Mouse (Mus musculus) bone marrow, adult 2 months (tissue): ENCODE data around the gene Cadm2. TPM values are rescaled to one million over a fixed set of nuclear protein-coding genes. Genes with fewer than 3 reads are reported as not detected.

Source experiments
- H3K27ac ChIP-seq: fragments of 200-500 bp; 2 replicates; pipeline ENCODE4 v1.5.1; 2012; ENCODE audit warnings: low read depth, mild to moderate bottlenecking, control low read depth, inconsistent platforms, low read length; ENCODE audit not compliant: control insufficient read depth, poor library complexity, insufficient read depth
- H3K4me1 ChIP-seq: fragments of 200-500 bp; 2 replicates; pipeline ENCODE4 v1.6.1; 2011; ENCODE audit warnings: low read length; ENCODE audit not compliant: control insufficient read depth, insufficient read depth
- H3K4me3 ChIP-seq: fragments of 200-500 bp; replicated peaks from 2 replicates; pipeline ENCODE3; 2011; ENCODE audit warnings: mild to moderate bottlenecking, low read depth, low read length, control low read depth; ENCODE audit not compliant: control insufficient read depth
- CTCF ChIP-seq: fragments of 200-500 bp; IDR thresholded peaks from 2 replicates; pipeline ENCODE4 v1.5.1; 2011; ENCODE audit warnings: low read length, control low read depth; ENCODE audit not compliant: control insufficient read depth, insufficient read depth
- POLR2A ChIP-seq: fragments of 200-500 bp; IDR thresholded peaks from 2 replicates; pipeline ENCODE4 v1.6.1; 2011; ENCODE audit warnings: low read depth, mild to moderate bottlenecking, control low read depth, low read length, borderline replicate concordance; ENCODE audit not compliant: control insufficient read depth
- WGBS: fragments of 180-500 bp; shearing (Covaris S2); methylation state at CpG from one replicate; pipeline ENCODE4 v1.1.7; 2018; 5-methylcytosine and 5-hydroxymethylcytosine counted together
- polyA plus RNA-seq: library from polyadenylated mRNA; stranded (reverse); fragments of >200 nt; gene quantifications from 2 replicates; pipeline ENCODE4 v1.2.4, GENCODE M21; 2011; ENCODE audit warnings: low replicate concordance; ENCODE audit not compliant: missing spikeins, insufficient read depth, insufficient read length

Gene Cadm2
- not detected in 2 replicates for polyA plus RNA-seq

DNA sequence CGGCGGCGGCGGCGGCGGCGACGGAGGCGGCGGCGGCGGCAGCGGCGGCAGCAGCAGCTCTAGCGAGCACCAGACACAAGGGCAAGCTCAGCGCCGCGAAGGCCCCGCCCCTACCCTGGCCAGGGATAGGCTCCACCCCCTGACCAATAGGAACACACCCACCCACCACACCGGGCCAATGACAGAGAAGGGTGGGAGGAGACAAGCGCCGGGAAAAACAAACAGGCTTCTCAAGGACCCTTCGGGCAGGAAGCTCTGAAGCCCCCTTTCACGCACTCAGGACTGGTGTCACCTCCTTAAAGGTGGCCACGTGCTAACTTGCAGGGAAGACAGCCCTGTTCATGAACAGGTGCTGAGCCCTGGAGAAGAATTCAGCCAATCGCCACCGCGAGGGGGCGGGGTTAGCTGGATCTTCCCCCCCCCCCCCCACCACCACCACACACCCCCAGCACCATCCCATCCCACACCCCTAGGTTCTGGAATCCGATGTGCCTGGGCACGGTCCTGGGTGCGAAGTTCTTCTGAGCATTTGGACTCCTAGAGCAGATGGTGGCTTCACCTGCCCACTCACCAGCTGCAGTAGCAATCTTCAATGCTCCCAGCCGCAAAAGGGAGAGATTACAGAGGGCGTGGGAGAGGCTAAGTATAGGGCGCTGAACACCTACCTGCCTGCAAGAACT, at the start of gene Cadm2:
Cadm2 (minus strand) TSS at position 83 of the 680 bp plus-strand sequence.
- 2% methylated on average over 35 of the region's 35 CpGs for WGBS
- TF ChIP-seq POLR2A = no peak
- no peak for TF ChIP-seq CTCF
- no peaks in the 10 kb centered on the region for H3K4me1 ChIP-seq
- no peak within 1 kb of the TSS for H3K4me3 ChIP-seq
- H3K27ac ChIP-seq = no peak within 1 kb of the TSS

DNA sequence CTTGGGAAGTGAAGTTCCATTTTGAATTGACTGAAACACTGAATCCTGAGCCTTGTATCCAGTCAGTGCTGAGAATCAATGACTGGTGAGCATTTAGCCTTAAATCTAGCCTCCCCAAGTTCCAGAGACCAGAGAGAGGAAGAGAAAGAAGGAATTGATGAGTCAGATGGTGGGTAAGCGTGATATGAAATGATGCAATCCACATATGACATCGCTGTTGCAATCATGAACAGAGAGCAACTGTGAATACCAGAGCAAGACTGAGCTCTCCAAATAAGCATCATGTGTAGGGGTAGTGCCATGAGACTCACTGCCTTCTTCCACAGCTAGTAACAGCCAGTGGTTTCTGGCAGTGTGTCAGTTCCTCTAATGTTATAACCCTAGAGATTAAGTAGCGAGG, 26.2 kb upstream of the Cadm2 start:
- TF ChIP-seq POLR2A (no peak), CTCF (no peak)
- no peak overlapping the region for H3K4me3 ChIP-seq
- no peak overlapping the region for H3K27ac ChIP-seq
- WGBS = 68% methylated on average over 3 of the region's 3 CpGs
- H3K4me1 ChIP-seq = no peaks in the 10 kb centered on the region

DNA sequence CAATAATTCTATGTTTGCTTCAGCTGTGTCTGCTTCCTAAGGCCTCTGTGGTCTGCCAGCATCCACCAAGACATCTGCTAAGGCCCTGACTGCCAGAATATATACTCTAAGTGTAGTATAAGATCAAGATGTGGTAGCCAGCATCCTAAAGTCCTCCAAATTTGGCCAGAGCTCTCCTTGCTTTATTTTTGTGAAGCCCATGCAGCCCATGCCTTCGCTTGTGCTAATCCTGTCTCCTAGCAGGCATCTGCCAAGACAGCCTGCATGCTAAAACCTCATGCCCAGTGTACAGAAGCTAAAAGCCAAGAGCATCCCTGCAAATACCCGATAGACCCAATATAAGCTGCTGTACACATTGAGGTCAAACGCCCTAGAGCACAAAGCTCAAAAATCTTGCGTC, 22.9 kb upstream of the Cadm2 start:
- H3K4me3 ChIP-seq = no peak overlapping the region
- H3K4me1 ChIP-seq = no peaks in the 10 kb centered on the region
- 80% methylated on average over 4 of the region's 4 CpGs for WGBS
- no peak overlapping the region for H3K27ac ChIP-seq
- TF ChIP-seq POLR2A (no peak), CTCF (no peak)

DNA sequence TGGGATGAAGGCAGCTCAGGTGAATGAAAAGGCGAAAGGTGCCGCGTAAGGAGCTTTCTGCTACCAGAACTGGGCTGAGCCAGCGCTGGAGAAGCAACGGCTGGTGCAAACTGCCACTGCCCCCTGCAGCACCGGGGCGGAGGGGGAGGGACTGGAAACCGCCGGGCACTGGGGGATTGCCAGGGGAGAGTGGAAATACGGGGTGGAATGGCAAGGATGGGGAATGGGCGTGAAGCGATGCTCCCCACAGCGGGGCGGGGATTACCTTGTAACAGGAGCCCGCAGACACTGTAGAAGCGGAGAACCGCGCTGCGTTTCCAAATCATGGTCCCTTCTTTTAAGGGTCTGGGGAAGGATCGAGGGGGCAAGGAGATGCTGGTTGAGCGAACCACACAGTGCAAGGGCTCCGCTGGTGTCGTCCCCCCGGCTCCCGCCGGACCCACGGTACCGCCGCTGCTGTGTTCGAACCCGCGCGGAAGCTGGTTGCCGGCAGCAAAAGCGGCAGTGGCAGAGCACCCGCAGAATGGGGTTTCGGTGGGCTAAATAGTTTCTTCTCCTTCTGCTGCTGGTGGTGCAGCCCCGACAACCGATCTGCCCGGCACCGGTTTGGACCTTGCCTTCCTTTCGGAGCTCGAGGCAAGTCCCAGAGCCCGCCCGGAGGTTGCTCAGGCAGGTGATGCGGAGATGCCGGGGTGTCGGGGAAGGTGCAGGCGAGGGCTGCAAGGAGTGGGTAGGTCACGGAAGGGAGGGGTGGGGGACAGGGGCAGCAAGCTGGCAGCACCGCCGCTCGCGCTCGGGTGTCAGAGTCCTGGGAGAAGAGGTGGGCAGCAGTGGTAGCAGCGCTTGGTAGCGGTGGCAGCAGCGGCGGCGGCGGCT, 564 bp downstream of the Cadm2 start:
- Histone ChIP-seq H3K4me1 (no peaks in the 10 kb centered on the region), H3K27ac (no peak overlapping the region), H3K4me3 (no peak overlapping the region)
- no peak for TF ChIP-seq CTCF
- TF ChIP-seq POLR2A = no peak; the same call in 1 of the 2 replicates
- 2% methylated on average over 58 of the region's 61 CpGs for WGBS

DNA sequence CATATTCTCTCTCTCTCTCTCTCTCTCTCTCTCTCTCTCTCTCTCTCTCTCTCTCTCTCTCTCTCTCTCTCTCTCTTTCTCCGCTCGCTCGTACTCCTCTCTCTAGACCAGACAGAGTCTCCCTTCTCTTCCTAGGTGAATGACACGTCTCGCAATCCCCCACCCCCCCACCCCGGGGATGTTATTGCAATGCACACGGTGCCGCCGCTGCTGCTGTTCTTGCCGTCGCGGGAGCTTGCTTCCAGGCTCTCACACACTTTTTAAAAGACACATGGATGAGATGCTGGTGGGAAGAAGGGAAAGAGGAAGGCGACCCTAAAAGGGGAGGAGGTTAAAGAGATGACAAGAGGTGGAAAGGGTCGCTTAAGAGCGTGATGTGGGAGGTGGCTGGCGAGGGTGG, 1.3 kb downstream of the Cadm2 start:
- H3K4me3 ChIP-seq = no peak overlapping the region
- 2% methylated on average over 16 of the region's 16 CpGs for WGBS
- no peaks in the 10 kb centered on the region for H3K4me1 ChIP-seq
- TF ChIP-seq CTCF (no peak), POLR2A (no peak)
- H3K27ac ChIP-seq = no peak overlapping the region

DNA sequence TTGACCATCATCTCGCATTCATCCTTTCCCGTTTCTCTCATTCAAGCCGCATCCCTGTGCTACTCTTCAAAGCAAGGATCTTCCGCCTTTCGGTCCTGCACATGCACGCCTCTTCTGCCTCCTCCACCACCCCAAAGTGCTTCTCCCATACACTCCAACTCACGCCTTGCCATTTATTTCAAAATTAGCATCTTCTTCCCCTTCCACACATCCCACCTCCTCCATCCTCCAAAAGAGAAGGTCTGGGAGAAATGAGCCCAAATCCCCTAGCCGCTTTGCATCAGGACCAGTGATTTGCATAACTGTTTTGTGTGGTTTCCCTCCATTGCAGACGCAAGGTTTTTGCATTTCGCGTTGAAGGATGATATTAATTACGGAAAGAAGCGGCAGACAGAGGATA, 1.9 kb downstream of the Cadm2 start:
- no peak for TF ChIP-seq CTCF
- no peak for TF ChIP-seq POLR2A
- WGBS = 12% methylated on average over 13 of the region's 13 CpGs
- Histone ChIP-seq H3K4me1 (no peaks in the 10 kb centered on the region), H3K27ac (no peak overlapping the region), H3K4me3 (no peak overlapping the region)

DNA sequence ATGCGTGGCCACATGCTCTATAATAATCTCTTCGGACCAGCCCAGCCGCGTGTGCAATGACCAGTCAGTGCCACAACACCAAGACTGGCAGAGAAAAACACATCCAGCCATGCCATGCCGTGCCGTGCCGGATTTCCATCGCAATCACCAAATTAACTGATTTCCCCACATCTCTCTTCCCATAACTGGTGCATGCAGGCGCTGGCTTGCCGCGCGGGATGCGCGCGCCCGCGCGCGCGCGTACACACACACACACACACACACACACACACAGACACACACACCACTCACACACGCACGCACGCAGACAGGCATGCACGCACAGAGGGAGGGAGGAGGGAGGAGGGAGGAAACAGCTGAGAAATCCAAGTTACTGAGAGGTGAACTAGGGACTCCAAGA, 2.9 kb downstream of the Cadm2 start:
- H3K4me3 ChIP-seq = no peak overlapping the region

DNA sequence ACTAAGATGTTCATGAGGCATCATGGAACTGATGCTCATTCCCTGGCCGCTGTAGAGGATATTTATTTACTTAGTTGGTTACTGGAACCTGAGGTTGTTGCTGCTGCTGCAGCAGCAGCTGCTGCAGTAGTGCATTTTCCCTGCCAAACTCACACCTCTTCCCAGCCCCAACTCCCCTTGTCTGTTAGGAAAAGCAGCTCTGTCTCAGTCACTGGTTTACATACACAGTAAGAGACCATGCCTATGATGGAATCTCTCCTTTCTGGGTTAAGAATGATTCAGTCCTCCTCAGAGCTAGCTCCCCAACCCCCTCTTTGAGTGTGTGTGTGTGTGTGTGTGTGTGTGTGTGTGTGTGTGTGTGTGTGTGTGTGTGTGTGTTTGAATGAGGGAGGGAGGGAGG, 3.5 kb downstream of the Cadm2 start:
- H3K4me3 ChIP-seq = no peak overlapping the region
- H3K27ac ChIP-seq = no peak overlapping the region
- H3K4me1 ChIP-seq = no peaks in the 10 kb centered on the region
- 25% methylated on average over 1 of the region's 1 CpGs for WGBS
- TF ChIP-seq CTCF (no peak), POLR2A (no peak)

More for the DNA sequence above, 2.9 kb downstream of the Cadm2 start:
- H3K4me1 ChIP-seq = no peaks in the 10 kb centered on the region
- no peak overlapping the region for H3K27ac ChIP-seq
- TF ChIP-seq CTCF = no peak
- no peak for TF ChIP-seq POLR2A
- 3% methylated on average over 25 of the region's 25 CpGs for WGBS
